Mouse (Mus musculus) CH12F3 (cell line): ENCODE measurements around the gene Rsf1.

Source experiments
- in situ Hi-C: fragments of 300-500 bp; cut with MboI; formaldehyde crosslinking; loops from 2 replicates; pipeline ENCODE4 v1.14.3; 2020; ENCODE audit warnings: low sequenced_read_pairs

Gene Rsf1

DNA sequence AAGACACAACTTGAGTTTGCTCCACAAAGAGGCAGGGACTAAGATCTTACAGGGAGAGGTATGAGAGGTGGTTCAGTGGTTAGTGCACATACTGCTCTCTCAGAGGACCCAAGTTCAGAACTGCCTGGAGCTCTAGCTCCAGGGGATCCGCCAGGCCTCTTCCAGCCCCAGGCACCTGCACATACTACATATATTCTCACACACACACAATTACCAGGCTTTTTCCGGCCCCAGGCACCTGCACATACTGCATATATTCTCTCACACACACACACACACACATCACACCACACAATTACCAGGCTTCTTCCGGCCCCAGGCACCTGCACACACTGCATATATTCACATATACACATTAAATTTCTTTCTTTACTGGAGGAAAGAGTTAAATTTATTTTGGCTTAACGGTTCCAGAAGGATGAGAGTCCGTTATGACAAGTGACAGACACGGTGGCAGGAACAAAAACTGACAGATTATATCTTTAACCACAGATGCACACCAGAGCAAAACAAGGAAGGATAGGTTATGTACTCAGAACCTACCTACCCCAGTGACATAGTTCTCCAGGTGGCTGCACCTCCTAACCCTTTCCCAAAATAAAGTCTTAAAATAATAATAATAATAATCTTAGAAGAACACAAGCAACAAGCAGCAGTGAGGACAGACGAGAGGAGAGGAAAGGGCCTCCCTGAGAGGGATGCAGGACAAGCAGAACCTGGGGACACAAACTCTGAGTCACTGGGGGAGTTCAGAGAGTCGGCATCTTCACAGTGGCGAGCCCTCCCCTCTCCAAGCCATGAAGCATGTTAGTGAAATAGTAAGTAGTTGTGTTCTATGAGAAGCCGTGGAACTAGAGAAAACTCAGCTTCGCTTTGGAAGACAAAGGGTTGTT, 144.2 kb downstream of the Rsf1 start:
- in situ Hi-C loops: no loop called here

DNA sequence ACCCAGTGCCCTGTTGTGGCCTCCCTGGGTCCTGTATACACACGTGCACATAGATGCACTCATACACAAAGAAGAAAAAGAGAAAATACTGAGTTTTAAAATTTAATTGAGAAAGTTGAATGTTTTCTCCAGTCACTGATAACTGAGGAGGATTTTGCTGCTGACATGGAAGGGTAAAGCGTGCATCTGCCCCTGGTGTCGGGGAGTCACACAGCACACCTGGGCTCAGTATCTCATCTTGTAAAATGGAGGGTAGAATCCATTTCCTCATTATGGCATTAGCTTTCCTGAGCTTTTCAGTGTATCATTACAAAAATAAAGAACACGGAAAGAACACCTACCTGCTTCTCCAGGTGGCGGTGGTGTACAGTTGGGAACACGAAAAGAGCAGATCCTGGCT, 145.7 kb downstream of the Rsf1 start:
- in situ Hi-C loops: no loop called here

DNA sequence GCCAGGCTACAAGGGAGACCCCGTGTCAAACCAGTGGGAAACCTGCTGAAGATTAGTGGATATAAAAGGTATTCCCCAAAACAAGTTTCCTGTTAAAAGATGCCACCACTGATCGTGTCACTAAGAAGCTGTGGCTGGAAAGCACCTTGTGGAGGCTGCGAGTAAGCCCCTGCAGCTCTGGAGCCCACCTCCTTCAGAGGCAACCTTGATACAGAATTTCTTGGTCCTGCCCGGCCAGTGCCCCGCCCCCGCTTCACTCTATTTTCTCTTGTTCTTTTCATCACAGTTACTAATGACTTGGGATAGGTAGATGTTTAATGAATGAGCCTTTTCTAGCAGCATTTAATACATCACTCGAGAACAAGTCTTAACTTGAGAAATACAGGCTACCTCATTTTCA, 146.4 kb downstream of the Rsf1 start:
- in situ Hi-C loops: no loop called here

DNA sequence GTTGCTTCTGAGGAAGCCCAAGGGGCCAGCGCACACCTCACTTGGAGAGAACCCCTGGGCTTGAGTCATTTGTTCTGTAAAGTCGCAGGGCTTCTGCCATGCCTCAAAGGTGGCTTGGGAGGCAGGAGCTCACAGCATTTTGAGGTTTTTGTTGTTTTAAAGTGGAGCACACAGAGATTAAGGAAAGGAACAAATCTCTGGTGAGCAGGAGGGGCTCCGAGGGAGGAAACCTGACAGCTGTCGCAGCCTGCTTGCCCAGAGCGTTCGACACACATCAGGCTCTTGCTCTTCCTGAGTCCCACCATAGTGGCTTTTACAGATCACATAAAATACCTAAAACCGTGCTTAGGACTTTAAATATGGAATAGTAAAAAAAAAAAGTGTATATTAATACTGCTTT, 147.1 kb downstream of the Rsf1 start:
- in situ Hi-C loops: no loop called here

DNA sequence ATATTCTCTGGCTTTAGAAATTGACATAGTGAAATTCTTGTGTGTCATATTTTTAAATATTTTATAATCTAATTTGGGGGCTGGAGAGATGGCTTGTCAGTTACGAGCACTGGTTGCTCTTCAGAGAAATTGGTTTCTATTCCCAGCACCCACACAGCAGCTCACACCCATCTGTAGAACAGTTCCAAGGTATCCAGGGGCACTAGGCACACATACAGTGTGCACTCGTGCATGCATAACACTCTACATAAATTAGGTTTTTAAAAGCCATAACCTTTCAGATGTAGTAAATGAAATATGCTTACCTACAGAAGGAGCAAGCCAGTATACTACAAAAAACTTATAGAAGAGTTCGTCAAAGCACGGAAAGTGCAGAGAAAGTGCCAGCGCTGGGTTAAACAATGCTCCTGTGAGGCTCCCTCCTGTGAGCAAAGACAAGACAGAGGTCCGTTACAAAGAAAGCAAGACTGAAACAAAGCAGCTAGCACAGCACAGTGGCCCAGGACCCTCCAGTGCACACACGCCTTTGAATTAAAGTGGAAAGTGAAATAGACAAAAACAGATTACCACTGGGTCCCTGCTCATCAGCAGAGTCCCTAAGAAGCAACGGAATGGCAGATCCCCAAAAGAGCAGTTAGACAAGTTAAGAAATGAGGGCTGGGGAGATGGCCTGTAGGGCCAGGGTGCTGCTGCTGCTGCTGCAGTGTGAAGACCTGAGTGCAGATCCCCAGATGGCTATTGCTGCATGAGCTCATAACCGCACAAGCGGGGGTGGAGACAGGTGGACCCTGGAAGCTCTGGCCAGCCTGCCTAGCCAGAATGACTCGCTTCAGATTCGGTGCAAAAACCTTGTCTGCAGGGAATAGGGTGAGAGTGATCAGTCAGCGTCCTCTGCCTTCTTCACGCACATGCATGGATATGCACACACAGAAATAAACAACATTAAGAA, 149.3 kb downstream of the Rsf1 start:
- in situ Hi-C loops: no loop called here

DNA sequence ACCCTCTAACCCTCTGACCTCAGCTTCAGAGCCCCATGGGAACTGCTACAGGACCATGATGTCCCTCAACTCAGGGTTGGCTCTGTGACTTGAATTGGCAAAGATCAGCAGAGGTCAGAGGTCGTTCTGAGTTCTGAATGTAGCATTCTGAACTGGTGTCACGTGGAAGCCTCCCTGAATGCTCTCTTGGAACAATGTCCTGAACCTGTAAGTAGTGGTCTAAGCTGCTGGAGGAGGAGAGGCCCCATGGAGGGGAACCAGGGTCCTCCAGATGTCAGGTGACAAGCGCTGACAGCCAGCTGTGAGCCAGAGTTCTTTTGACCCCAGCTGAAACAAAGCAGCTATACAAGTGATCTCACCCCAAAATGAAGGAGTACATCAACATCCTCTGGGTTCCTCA, 150.7 kb downstream of the Rsf1 start:
- in situ Hi-C loops: no loop called here

DNA sequence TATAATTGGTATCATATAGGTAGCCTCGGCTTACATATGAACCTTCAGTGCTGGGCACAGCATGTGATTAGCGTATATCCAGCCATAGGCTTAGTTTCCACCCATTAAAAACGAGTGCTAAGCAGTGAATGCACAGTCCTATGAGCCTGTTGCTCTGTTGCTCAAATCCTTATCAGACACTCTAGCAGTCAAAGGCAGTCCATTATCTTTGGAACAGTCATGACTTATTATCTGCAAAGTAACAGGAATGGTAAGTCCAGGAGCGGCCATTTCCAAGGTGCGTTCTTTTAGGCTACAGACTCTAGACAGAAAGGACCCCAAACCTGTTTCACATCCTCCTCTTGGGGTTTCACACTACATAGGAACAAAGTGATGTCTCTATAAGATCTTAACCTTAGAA, 153.9 kb downstream of the Rsf1 start:
- in situ Hi-C loops: no loop called here

DNA sequence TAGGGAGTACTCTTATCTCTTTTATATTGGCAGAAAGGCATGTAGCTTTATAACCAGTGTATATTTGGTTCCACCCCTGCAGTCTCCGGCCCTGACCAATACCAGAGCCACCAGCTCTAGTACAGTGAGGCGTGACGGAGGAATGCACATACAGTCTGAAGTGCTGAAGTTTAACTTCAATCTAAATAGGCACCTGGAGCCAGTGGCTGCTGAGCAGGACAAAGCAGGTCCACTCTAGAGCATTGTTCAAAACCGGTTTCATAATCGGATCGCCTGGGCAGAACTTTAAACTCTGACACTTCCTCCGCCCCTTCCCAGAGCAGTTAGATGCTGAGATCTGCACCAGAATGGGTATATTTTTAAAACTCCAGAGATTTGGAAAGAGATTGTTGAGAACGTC, 155.3 kb downstream of the Rsf1 start:
- in situ Hi-C loops: no loop called here

DNA sequence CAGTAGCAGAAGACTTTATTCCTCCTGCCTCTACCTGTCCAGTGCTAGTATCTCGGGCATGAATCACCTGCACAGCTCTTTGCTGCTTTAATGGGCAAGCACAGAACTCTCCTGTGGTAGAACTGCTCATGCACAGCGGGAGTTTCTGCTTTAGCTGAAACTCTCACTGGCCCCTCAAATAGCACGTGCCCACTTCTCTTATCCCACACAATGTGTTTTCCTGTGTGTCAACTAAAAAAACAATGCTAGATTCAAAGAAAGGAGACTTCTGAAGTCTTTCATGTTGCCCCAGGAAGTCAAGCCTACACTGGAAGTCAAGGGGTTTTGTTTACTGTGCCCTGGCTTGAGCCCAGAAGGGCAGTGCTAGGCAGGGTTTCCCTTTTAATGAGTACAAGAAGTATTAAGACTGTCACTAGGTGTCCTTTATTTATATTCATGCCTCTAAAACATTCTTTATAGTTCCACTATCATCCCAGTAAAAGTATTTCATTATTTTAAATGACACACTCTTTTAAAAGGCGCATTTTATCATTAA, 156.3 kb downstream of the Rsf1 start:
- in situ Hi-C loops: no loop called here

DNA sequence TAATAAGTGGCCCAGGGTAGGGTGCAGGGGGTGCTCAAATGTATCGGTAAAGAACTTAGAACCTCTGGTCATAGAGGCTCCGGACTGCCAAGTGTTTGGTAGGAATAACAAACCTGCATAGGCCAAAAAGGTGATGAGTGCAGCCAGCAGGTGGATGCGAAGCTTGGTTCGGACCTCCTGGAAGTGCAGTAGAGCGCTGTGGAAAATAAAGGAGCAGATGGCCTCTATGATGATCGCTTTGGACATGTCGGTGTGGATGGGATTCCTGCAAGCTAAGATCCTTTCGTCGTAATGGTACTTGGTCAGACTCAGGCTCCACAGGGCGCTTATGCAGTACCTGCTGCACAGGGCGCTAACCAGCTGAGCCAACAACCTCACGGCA, 157.6 kb downstream of the Rsf1 start:
- in situ Hi-C loops: no loop called here

DNA sequence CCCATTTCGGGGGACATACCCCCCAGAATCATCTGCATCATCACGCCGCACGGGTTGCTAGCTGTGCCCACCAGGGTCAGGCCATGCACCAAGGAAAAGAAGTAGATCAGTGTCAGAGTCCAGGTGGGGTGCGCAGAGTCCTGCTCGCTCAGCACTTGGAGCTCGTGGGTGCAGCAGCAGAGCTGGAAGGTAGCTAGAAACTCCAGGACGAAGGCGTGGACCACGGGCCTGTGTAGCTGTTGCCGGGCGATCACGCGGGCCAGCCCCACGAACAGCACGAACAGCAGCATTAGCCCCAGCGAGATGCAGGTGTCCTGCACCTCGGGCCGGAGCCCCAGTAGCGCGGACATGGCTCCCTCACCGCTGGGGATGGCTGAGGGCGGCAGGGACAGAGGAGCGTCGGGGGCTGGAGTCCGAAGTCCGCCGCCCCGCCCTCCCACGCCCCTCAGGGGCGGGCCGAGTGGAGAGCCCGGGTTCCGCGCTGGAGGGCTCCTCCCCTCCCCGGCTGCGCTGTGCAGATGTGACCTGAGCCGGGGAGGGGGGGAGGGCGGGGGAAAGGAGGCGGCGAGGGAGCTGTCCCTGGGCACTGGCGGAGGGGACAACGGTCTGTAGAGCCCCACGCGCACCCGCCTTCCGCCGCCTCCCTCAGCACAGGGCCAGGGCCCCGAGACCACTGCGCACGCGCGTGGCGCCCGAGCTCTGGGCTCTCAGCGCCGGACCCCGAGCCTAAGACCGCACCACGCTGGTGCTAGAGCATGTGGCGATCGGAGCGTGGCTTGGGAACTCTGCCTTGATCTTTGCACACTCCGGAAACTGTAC, 158.2 kb downstream of the Rsf1 start, which contains the start of gene Aqp11:
Gene Aqp11 (minus strand): TSS at position 652 of the 819 bp plus-strand sequence.
- in situ Hi-C loops: no loop called here

DNA sequence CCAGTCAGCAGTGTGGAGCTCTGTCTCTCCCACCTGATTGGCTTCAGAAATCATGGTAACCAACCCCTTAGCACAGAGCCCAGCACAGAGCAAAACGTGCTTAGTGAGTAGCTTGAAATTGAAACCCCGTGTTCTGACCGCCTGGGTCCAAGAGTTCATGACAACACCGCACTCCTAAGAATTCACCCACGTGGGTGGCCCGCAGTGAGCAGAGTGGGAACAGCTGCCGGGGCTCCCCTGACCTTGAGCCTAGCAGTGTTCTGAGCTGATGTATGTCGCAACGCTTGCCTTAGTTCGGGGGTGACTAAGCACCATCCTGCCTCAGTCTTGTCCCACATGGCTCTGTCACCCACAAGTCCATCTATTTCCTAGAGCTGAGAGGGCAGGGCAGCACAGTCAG, 161.3 kb downstream of the Rsf1 start:
- in situ Hi-C loops: no loop called here

DNA sequence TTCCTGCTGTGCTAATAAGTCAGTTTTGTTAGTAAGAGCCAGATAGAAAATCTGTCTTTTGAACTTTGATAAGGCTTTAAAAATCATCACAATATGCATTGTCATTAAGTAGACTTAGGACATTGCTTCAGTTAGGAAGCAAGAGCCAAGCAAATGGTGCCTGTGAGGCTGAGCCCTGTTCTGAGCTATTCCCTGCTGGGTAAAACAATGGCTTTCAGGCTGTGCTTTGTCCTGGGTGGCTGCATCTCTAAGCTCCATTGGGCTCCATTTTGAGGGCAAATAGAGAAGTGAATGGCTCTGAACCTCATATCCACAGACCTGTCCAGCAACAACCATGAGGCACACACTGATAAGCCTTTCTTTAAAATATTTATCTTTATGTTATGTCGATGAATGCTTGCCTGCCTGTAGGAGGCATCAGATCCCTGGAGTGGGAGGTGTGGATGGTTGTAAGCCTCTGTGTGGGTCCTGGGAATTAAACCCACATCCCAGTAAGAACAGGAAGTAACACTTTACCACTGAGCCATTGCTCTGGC, 162.1 kb downstream of the Rsf1 start:
- in situ Hi-C loops: no loop called here
